Mouse (Mus musculus): Measurements from ENCODE around the gene Atxn1l.
A peak's percentile ranks its signal among the peaks of the same experiment; 100 is the strongest.
"Not testable (repeated sequence)": the region's sequence is repeated elsewhere in the genome, so short reads cannot be mapped to it uniquely, and the experiment has no call there.

The Atxn1l gene

DNA sequence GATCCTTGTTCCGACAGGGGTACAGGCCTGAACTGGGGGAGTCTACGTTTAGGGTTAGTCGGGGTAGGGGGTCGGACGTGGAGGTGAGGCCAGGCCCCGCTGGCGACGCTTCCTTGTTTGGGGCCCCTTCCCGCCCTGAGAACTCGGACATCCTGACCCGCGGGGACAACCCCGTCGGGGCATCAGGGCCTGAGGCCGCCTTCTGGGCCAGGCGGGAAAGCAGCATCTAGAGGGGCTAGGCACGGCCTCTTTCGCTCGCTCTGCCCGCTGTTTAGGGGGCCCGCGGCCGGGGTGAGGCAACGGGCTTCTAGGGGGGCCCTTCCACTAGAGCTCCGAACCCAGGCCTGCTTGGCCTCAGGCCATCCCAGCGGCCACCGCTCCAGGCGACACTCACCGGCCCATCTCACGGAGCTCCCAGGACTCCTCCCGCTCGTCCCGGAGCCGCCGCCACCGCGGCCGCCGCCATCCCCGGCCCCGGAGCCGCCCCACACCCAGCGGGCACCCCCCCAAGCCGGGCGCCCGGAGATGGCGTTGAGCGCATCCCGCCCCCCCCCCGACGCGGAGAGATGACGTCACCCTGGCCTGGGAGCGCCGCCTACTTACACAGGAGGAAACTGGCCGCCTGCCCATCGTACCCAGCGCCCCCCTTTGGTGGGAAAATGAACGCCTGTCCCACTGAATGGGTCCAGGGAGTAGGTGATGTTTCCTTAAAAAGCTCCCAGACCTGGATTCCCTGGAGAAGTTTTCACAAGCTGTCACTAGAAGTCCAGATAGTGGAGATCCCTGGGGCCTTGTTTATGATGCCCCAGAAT lies at the start of gene Atxn1l:
Atxn1l (minus strand) TSS at position 503 of the 812 bp plus-strand sequence.
- peak; percentile 78 to 84 for DNase-seq (ENCODE audit: low spot score in 2 of 2)

DNA sequence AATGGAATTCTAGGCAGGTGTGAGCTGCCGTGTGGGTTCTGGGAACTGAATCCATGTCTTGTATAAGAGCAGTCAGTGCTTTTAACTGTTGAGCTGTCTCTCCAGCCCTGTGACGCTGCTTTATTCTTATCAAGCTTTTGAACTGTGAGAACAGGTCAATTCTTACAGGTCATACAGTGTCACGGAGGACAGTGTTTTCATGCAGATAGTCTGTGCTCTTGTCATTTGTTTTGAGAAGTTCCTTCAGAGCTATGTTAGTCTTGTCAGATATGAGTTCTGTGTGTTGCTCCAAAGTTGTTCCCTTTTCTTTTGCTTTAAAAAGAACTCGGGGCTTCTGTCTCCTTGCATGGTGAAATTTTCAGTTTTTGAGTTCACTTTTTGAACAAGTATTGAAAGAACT lies 43.0 kb upstream of the Atxn1l start:
- DNase-seq (ENCODE audit: low spot score in 2 of 2), result no peak

DNA sequence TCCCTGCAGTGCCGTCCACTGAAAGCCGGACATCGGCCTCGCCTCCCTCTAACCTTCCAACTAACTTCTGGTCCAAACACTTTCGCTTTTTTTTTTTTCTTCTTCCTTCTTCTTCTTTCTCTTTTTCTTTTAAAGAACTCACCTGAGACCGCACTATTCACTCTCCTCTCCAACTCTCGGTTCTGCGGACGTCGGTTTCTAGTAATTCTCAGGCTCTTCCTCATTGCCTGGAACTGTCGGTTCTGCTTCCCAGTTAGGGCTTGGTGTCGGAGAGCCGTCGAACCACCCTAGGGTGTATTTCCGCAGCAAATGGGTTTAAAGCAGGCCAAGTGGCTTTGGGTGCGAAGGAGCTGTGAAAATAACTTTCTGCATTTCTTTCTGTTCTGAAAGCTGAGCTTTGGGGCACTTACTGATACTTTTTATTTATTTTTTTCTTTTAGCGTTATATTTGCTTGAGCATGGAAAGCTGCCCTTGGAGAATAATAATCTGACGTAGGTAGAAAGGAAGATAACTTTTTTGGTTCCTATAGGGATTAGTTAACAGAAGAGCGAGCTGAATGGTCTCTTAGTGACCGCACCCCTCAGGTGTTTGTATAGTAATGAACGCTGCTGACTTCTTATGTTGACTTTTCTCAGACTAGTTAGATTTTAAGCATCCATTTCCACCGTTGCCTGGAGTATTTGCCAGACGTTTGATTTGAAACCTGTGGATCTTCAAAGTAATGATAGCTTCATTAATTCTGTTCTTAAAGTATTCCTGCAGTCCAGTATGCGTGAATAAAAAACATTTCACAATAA lies 42.1 kb upstream of the Atxn1l start:
- DNase-seq (ENCODE audit: low spot score in 2 of 2), result no peak

DNA sequence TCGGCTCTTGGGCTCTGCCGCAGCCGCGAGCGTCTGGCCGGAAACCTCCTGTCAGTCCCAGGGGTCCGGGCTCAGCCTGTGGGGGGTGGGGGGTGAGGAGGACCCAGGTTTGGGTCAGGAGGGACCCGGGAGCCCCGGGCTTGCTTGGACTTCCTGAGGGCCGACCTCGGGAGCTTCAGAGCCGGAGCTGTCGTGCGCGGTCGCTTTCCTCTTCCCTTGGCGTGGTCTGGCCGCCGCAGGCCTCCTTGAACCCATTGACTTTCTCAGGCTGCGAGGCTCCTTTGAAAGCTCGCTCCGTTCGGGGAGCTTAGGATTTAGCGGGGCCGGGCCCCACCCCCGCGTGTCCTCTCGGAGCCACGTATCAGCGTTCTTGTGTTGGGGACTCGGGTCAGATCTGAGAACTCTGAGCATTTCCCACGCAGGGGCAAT lies 41.5 kb upstream of the Atxn1l start:
- peak; percentile 26 for DNase-seq (ENCODE audit: low spot score in 2 of 2)

GRCm38 (mm10) chr8:109778280-109778977 lies 40.9 kb upstream of the Atxn1l start, which contains the start of gene Ap1g1:
TSS of gene Ap1g1 (plus strand) at chr8:109778554.
- peak; percentile 96 for DNase-seq (ENCODE audit: low spot score in 2 of 2)

DNA sequence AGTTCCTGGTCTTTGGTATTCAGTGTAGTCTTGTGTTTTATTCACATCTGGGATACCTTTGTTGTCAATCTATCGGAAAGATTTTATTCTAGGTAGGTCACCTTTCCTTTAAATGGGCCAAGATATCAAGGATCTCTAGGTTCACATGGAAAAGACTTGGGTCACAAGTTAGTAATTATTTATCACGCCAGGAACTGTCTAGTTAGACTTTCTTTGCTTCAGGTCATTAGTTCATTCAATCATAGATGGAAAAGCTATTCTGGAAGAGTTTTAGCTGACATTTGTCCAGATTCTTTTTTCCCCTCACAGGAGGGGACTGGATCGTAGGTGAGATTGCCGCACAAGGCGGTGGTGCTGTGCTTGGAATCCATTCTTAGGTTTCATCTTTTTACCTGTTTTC lies 40.3 kb upstream of the Atxn1l start:
- DNase-seq (ENCODE audit: low spot score in 2 of 2), result no peak

- peak in 1 of 2 experiments; percentile 11 for DNase-seq (ENCODE audit: low spot score in 2 of 2)
Observed at GRCm38 (mm10) chr8:109773154-109773553, 35.6 kb upstream of the Atxn1l start.

DNA sequence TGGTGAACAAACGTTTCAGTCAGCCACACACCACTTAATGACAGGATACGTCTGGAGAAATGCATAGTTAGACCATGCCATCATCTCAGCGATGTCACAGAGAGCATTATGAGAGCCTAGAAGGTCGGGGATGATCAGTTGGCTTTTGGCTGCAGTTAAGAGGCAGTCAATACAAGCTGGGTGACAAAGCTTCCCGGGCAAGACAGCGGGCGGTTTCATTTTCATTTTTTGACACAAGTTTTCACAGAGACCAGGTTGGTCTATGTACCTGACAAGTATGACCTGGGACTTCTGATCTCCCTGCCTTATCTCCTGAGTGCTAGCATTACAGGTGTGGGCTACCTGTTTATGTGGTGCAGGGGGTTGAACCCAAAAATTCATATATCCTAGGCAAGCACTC lies 28.5 kb upstream of the Atxn1l start:
- no peak for DNase-seq (ENCODE audit: low spot score in 2 of 2)

DNA sequence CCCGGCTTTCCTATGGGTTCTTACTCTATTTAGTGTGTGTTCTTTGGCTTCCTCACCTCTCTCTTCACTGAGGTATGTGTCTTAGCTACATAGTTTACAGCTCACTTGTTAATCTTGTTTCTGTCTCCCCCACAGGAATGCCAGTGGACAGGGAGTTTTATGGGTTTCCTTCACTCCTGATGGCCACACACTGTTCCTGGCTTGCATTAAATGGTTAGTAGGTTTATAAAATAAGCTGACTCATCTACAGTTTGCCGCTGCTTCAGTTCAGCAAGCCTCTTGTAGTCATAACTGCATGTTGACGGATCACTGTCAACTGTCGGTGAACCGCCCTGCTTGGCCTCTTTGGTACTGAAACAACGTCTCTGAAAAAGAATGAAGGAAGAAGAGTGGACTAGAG lies 26.5 kb upstream of the Atxn1l start:
- DNase-seq (ENCODE audit: low spot score in 2 of 2), result no peak

DNA sequence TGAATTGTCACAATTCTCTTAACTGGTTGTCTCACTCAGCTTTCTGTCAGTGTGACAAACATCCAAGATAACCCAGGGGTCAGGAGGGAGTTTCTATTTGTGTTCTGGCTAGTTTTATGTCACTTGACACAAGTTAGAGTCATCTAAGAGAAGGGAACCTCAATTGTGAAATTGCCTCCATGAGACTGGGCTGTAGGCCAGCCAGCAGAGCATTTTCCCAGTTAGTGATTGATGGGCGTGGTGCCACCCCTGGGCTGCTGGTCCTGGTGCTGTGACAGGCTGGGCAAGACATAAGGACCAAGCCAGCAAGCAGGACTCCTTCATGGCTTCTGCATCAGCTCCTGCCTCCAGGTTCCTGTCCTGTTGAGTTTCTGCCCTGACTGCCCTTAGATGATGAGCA lies 22.7 kb upstream of the Atxn1l start:
- no peak for DNase-seq (ENCODE audit: low spot score in 2 of 2)

GRCm38 (mm10) chr8:109759426-109759825 lies 21.9 kb upstream of the Atxn1l start:
- no peak for DNase-seq (ENCODE audit: low spot score in 2 of 2)

DNA sequence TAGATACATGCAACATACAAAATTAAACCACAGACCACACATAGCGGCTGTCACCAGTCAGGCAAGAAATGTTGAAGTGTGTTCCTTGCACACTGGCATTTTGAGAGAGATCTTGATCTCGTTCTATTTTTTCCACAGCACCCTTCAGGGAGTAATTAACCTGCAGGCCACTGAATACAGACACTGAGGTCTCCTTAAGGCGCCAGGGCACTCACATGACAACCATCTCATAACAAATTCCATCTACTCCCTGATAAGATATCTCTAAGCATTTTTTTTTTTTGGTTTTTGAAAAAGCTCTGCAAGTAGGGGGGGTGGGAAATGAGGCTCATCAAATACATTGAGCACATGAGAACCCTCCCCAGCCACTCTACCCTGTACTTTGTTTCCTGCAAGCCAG lies 19.3 kb upstream of the Atxn1l start:
- DNase-seq (ENCODE audit: low spot score in 2 of 2), result no peak

GRCm38 (mm10) chr8:109755554-109755953 lies 18.0 kb upstream of the Atxn1l start:
- not testable (repeated sequence) for DNase-seq (ENCODE audit: low spot score in 2 of 2)

- DNase-seq (ENCODE audit: low spot score in 2 of 2), result no peak
Observed at GRCm38 (mm10) chr8:109754696-109755095, 17.2 kb upstream of the Atxn1l start.

- no peak for DNase-seq (ENCODE audit: low spot score in 2 of 2)
Observed at GRCm38 (mm10) chr8:109751731-109752485, 14.4 kb upstream of the Atxn1l start.

DNA sequence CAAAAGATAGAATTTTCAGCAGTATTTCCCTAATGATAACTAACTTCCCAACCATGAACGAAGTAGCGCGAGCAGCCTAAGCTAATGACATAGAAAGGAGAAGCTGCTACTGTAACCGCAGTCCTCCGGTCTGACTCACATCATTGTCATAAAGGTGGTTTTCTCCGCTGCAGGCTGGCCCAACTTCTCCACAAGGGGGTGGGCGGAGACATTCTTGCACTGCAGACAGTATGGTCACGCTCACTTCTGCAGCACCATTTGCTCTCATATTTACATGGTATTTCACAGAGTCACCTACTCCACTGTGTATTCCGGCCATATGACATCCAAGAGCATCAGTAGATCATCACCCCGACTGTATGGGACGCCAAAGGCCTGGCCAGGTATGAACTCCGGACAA lies 13.2 kb upstream of the Atxn1l start:
- DNase-seq (ENCODE audit: low spot score in 2 of 2), result peak in 1 of 2 experiments; percentile 38

GRCm38 (mm10) chr8:109750274-109750673 lies 12.7 kb upstream of the Atxn1l start:
- no peak for DNase-seq (ENCODE audit: low spot score in 2 of 2)

GRCm38 (mm10) chr8:109747468-109748199 lies 10.1 kb upstream of the Atxn1l start:
- DNase-seq (ENCODE audit: low spot score in 2 of 2), result no peak

GRCm38 (mm10) chr8:109738049-109738380 lies 476 bp upstream of the Atxn1l start:
- DNase-seq (ENCODE audit: low spot score in 2 of 2), result no peak

- DNase-seq (ENCODE audit: low spot score in 2 of 2), result no peak
Observed at GRCm38 (mm10) chr8:109736819-109737218, 720 bp downstream of the Atxn1l start.

DNA sequence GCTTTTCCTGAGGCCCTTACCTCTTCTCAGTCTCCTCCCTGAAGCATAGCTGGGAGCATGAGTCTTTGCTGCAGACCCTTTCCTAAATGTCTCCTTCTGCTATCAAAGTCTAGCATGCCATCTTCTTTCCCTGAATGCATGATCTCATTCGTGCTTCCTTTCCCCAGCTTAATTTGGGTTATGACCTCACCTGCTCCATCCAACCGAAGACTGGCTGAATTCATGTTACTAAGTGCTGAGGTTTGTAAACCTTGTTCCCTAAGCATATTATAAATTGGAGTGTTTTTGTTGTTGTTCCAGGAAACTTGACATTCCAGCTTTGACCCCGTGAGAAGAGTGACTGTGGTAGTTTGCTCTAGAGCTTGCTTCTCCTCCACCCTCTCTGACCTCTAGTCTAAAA lies 3.5 kb downstream of the Atxn1l start:
- DNase-seq (ENCODE audit: low spot score in 2 of 2), result no peak

Data from right cerebral cortex, adult 2 months (tissue).